Mouse (Mus musculus) G1E-ER4 (cell line): ENCODE measurements around the gene Arl5a. TPM values are rescaled to one million over a fixed set of nuclear protein-coding genes. Genes with fewer than 3 reads are reported as not detected.

Experiments
- GATA1 ChIP-seq: IDR thresholded peaks from one replicate; pipeline ENCODE4 v1.8.0; 2012; ENCODE audit warnings: low read length, inconsistent platforms
- polyA plus RNA-seq: library from polyadenylated mRNA; stranded (reverse); fragments of >175 nt; gene quantifications from 2 replicates; pipeline ENCODE4 v1.2.3, GENCODE M21; 2012

Arl5a gene
- polyA plus RNA-seq, 1 experiment, result 7.2 TPM

GRCm38 (mm10) chr2:52386037-52386436, 38.7 kb downstream of the Arl5a start:
- no peak for TF ChIP-seq GATA1

GRCm38 (mm10) chr2:52378848-52379261, 45.8 kb downstream of the Arl5a start:
- TF ChIP-seq GATA1, result no peak

- no peak for TF ChIP-seq GATA1
Observed at GRCm38 (mm10) chr2:52378448-52378804, 46.3 kb downstream of the Arl5a start, which contains the start of gene Neb. Gene Neb (minus strand): TSS chr2:52378474.

GRCm38 (mm10) chr2:52377706-52378447, 46.8 kb downstream of the Arl5a start:
- TF ChIP-seq GATA1, result no peak

- TF ChIP-seq GATA1, result no peak
Observed at GRCm38 (mm10) chr2:52374706-52375105, 50.0 kb downstream of the Arl5a start.

- no peak for TF ChIP-seq GATA1
Observed at GRCm38 (mm10) chr2:52372480-52372879, 52.2 kb downstream of the Arl5a start.

GRCm38 (mm10) chr2:52372080-52372479, 52.6 kb downstream of the Arl5a start:
- TF ChIP-seq GATA1, result no peak

- no peak for TF ChIP-seq GATA1
Observed at GRCm38 (mm10) chr2:52371066-52371465, 53.6 kb downstream of the Arl5a start.

GRCm38 (mm10) chr2:52369622-52370021, 55.1 kb downstream of the Arl5a start:
- TF ChIP-seq GATA1, result no peak

GRCm38 (mm10) chr2:52367665-52368064, 57.0 kb downstream of the Arl5a start:
- no peak for TF ChIP-seq GATA1

GRCm38 (mm10) chr2:52367248-52367647, 57.5 kb downstream of the Arl5a start:
- no peak for TF ChIP-seq GATA1

GRCm38 (mm10) chr2:52361086-52361485, 63.6 kb downstream of the Arl5a start:
- TF ChIP-seq GATA1, result no peak

GRCm38 (mm10) chr2:52359722-52360121, 65.0 kb downstream of the Arl5a start:
- no peak for TF ChIP-seq GATA1

- TF ChIP-seq GATA1, result no peak
Observed at GRCm38 (mm10) chr2:52358156-52358555, 66.5 kb downstream of the Arl5a start.

GRCm38 (mm10) chr2:52351029-52351428, 73.7 kb downstream of the Arl5a start:
- no peak for TF ChIP-seq GATA1

Other genes starting within 250 kb of the Arl5a start
- not detected in 2 replicates for gene Neb, start 46.4 kb downstream of the Arl5a start, polyA plus RNA-seq